Mouse (Mus musculus) C2C12 (cell line): ENCODE measurements around the gene Slc17a3.

Source experiments
- CEBPB ChIP-seq: IDR thresholded peaks from one replicate; pipeline ENCODE4 v1.6.1; 2011; ENCODE audit warnings: low read depth, mild to moderate bottlenecking, control low read depth, moderate library complexity
- CTCF ChIP-seq: IDR thresholded peaks from one replicate; pipeline ENCODE4 v1.5.1; 2011; ENCODE audit not compliant: control insufficient read depth, insufficient read depth, insufficient read length
- MAX ChIP-seq: IDR thresholded peaks from one replicate; pipeline ENCODE4 v1.6.1; 2011; ENCODE audit warnings: mild to moderate bottlenecking, control low read depth
- MYOD1 ChIP-seq: IDR thresholded peaks from one replicate; pipeline ENCODE4 v1.6.1; 2011; ENCODE audit warnings: low read depth; ENCODE audit not compliant: control insufficient read depth, insufficient read length
- MYOG ChIP-seq: IDR thresholded peaks from one replicate; pipeline ENCODE4 v1.6.1; 2011; ENCODE audit not compliant: control insufficient read depth, insufficient read length; ENCODE audit errors: extremely low read depth
- USF1 ChIP-seq: IDR thresholded peaks from one replicate; pipeline ENCODE4 v1.6.1; 2011; ENCODE audit warnings: low read depth, mild to moderate bottlenecking, control low read depth, moderate library complexity

GRCm38 (mm10) chr13:23845851-23846250 is 6.6 kb downstream of the Slc17a3 start:
- TF ChIP-seq CTCF = no peak
- no peak for TF ChIP-seq MYOG
- TF ChIP-seq CEBPB = no peak
- no peak for TF ChIP-seq USF1
- TF ChIP-seq MAX = no peak
- TF ChIP-seq MYOD1 = no peak
